ENCODE assay signal across 8 mouse cellular contexts in the genomic region with DNA sequence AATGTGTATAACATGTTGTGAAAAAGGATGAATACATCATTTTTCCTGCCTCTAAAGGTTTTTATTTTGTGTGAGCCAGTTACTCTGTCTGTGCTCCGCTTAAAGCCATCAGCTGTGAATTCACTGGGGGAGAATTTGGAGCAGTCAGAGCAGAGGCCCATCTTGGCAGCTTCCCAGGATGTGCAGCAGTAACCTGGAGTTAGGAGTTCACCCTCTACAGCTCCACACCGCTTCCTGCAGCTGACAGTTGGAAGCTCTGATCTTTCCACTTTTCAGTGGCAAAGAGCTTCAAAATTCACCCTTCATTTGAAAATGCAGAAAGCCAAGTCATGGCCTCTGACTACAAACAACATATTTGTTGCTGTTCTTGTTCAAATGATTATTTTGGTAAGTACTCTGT.
DNase-seq lines count a peak whose midpoint lies in the region; ATAC-seq lines count a peak whose summit lies in the region.
"Had no signal": no experiment of that assay in that cellular context is flagged by ENCODE, and none has a peak within 500 bp of the region (broad histone marks: within the 10 kb centered on the region; RNA-seq: fewer than 3 reads in every experiment).

No protein-coding gene starts in this region.

- H3K27me3 ChIP-seq in neural tube, embryonic 13.5 days, result no peaks in the 10 kb centered on the region
- H3K27me3 ChIP-seq in heart, embryonic 14.5 days (ENCODE audit: control insufficient read depth, insufficient read depth, low read length), result no peaks in the 10 kb centered on the region

- DNase-seq in neural tube, embryonic 10.5 days (ENCODE audit: extremely low spot score, low spot score), result no peak
- DNase-seq in cerebellum, adult 8-10 months, result peak; percentile 40
- DNase-seq in lung, postnatal 25 days (ENCODE audit: low spot score), result peak; percentile 18
- no peak for DNase-seq in left cerebral cortex, postnatal 36 days (ENCODE audit: low spot score in 2 of 2)

- intact Hi-C loops in left cerebral cortex, postnatal 36 days (cut with DNase I), result no loop called here

- no peak overlapping the region for H3K4me3 ChIP-seq in neural tube, embryonic 13.5 days
- no peak overlapping the region for H3K4me3 ChIP-seq in heart, embryonic 14.5 days (ENCODE audit: control insufficient read depth in 1 of 2, insufficient read depth in 1 of 2, low read depth in 1 of 2, low read length in 2 of 2)

- H3K9me3 ChIP-seq in neural tube, embryonic 13.5 days, result no peaks in the 10 kb centered on the region
- no peaks in the 10 kb centered on the region for H3K9me3 ChIP-seq in heart, embryonic 14.5 days (ENCODE audit: control insufficient read depth, low read length)

- no peak overlapping the region; the same call in 1 of the 2 replicates for H3K27ac ChIP-seq in neural tube, embryonic 13.5 days (replicated peaks)
- H3K27ac ChIP-seq in heart, embryonic 14.5 days (replicated peaks in 1 of 2; ENCODE audit: control insufficient read depth in 1 of 2, insufficient read depth in 1 of 2, low read depth in 2 of 2, low read length in 2 of 2), result peak overlapping the region in 1 of 2 experiments; percentile 28; a peak in 1 of 4 replicates
- H3K27ac ChIP-seq: liver, embryonic 14.5 days had no signal

- no peak overlapping the region; the same call in 1 of the 2 replicates for H3K9ac ChIP-seq in neural tube, embryonic 13.5 days
- no peak overlapping the region for H3K9ac ChIP-seq in heart, embryonic 14.5 days (ENCODE audit: low read length)
- H3K9ac ChIP-seq: liver, embryonic 14.5 days had no signal

- peaks cover 29% of the 10 kb centered on the region for H3K4me1 ChIP-seq in neural tube, embryonic 13.5 days (replicated peaks)
- H3K4me1 ChIP-seq in heart, embryonic 14.5 days (ENCODE audit: control insufficient read depth in 2 of 2, insufficient read depth in 2 of 2, low read length in 2 of 2), result peaks cover 0 to 23% of the 10 kb centered on the region in 2 experiments; a peak in 3 of 4 replicates

- ATAC-seq in neural tube, embryonic 13.5 days (ENCODE audit: low read depth), result 0 out of 2 replicates have a peak, but pooled peaks have one; percentile 54
- ATAC-seq in heart, embryonic 14.5 days (ENCODE audit: insufficient number of reproducible peaks, insufficient read depth, low FRiP score, low read depth), result peak; percentile 69
- no peak for ATAC-seq in monocyte, adult 5-6 weeks (replicated peaks; ENCODE audit: insufficient number of reproducible peaks, low FRiP score, low TSS enrichment, poor library complexity, severe bottlenecking)

- 42% methylated on average over 2 of the region's 2 CpGs for WGBS in neural tube, embryonic 13.5 days
- WGBS in heart, embryonic 14.5 days, result 10% methylated on average over 2 of the region's 2 CpGs

- no peak overlapping the region for H3K4me2 ChIP-seq in neural tube, embryonic 13.5 days
- H3K4me2 ChIP-seq in heart, embryonic 14.5 days (ENCODE audit: low read length), result no peak overlapping the region

- no peaks in the 10 kb centered on the region for H3K36me3 ChIP-seq in neural tube, embryonic 13.5 days
- H3K36me3 ChIP-seq in heart, embryonic 14.5 days (ENCODE audit: control insufficient read depth, insufficient read depth, low read length), result no peaks in the 10 kb centered on the region

Comparison
In these comparisons a context has a peak if more than half of its experiments do, and no peak if none do; other contexts are left out.
1. DNase-seq: peak in cerebellum, adult 8-10 months (single experiment) and lung, postnatal 25 days (single experiment); none in neural tube, embryonic 10.5 days (single experiment) and left cerebral cortex, postnatal 36 days (0 of 2).